Mouse (Mus musculus) hindbrain, embryonic 16.5 days (tissue): Measurements from ENCODE around the gene Slc8a3. TPM values are rescaled to one million over a fixed set of nuclear protein-coding genes. Genes with fewer than 3 reads are reported as not detected.

ENCODE experiments used
- ATAC-seq: fragments of 200-750 bp; cut with Nextera tagmentation; 2 replicates; pipeline ENCODE4 v1.8.0; 2017; ENCODE audit warnings: moderate TSS enrichment, moderate library complexity
- H3K27ac ChIP-seq: fragments of 300-500 bp; sonication (generic); 2 replicates; pipeline ENCODE4 v1.5.1; 2014; ENCODE audit warnings: low read depth, mild to moderate bottlenecking, control low read depth, low read length, moderate library complexity
- H3K27me3 ChIP-seq: fragments of 300-500 bp; sonication (generic); replicated peaks from 2 replicates; pipeline ENCODE4 v1.6.1; 2014; ENCODE audit warnings: low read length; ENCODE audit not compliant: control insufficient read depth, insufficient read depth
- H3K36me3 ChIP-seq: fragments of 300-500 bp; sonication (generic); 2 replicates; pipeline ENCODE4 v1.6.1; 2014; ENCODE audit warnings: mild to moderate bottlenecking, low read length, moderate library complexity, mixed read lengths; ENCODE audit not compliant: control insufficient read depth, insufficient read depth
- H3K4me1 ChIP-seq: fragments of 300-500 bp; sonication (generic); 2 replicates; pipeline ENCODE4 v1.6.1; 2014; ENCODE audit warnings: low read depth, low read length; ENCODE audit not compliant: control insufficient read depth, insufficient read depth
- H3K4me2 ChIP-seq: fragments of 300-500 bp; sonication (generic); 2 replicates; pipeline ENCODE4 v1.6.1; 2014; ENCODE audit warnings: mild to moderate bottlenecking, low read length, control low read depth, moderate library complexity
- H3K4me3 ChIP-seq: fragments of 300-500 bp; sonication (generic); 2 replicates; pipeline ENCODE4 v1.5.1; 2014; ENCODE audit warnings: mild to moderate bottlenecking, low read length, control low read depth, moderate library complexity
- H3K9ac ChIP-seq: fragments of 300-500 bp; sonication (generic); 2 replicates; pipeline ENCODE4 v1.6.1; 2014; ENCODE audit warnings: low read depth, mild to moderate bottlenecking, control low read depth, low read length, moderate library complexity
- H3K9me3 ChIP-seq: fragments of 300-500 bp; sonication (generic); 2 replicates; pipeline ENCODE4 v1.6.1; 2014; ENCODE audit warnings: mild to moderate bottlenecking, low read length, moderate library complexity; ENCODE audit not compliant: control insufficient read depth
- WGBS: fragments of 180-500 bp; shearing (Covaris S2); extraction: QIAGEN DNeasy Blood & Tissue Kit; methylation state at CpG from one replicate; pipeline ENCODE4 v1.1.7; 2014; 5-methylcytosine and 5-hydroxymethylcytosine counted together
- polyA plus RNA-seq: library from polyadenylated mRNA; unstranded; fragments of >200 nt; fragmentation: Nextera tagmentation; extraction: Ambion mirVana; gene quantifications from 2 replicates; pipeline ENCODE4 v1.2.1, GENCODE M21; 2015

Gene Slc8a3
- polyA plus RNA-seq, 1 experiment from 2014 or later, result 11.2 TPM

DNA sequence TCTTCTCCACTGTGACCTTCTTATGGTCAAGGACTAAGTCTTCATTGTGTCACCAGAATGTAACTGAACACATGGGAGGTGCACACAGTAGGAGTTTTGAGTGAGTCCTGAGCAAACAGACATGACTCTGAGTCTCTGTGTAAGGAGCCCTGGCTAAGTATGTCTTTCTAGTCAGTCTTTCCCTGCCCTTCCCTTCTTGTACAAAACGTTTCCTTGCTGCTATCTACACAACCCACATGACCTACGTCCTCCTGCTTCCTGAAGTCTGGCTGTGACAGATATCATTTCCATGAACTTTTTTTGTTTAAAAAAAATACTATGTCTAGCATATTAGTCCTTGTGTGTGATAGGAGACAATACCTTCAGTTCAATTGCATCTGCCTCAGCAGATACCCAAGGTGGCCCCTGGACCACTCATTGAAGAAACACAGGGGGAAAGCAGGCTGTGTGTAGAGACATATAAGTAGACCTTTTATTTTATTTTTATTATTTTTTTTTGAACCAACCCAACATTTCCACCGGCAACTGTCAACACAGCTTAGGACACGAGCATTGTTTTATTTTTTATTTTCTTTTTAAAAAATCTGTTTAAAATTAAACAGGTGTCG, 135.4 kb downstream of the Slc8a3 start:
- Histone ChIP-seq H3K36me3 (no peaks in the 10 kb centered on the region), H3K4me2 (no peak overlapping the region), H3K27me3 (no peaks in the 10 kb centered on the region), H3K27ac (no peak overlapping the region), H3K4me3 (no peak overlapping the region), H3K9ac (no peak overlapping the region), H3K9me3 (no peaks in the 10 kb centered on the region), H3K4me1 (peaks cover 2% of the 10 kb centered on the region; the same call in 1 of the 2 replicates)
- WGBS, result 86% methylated on average over 5 of the region's 5 CpGs
- ATAC-seq, result no peak

DNA sequence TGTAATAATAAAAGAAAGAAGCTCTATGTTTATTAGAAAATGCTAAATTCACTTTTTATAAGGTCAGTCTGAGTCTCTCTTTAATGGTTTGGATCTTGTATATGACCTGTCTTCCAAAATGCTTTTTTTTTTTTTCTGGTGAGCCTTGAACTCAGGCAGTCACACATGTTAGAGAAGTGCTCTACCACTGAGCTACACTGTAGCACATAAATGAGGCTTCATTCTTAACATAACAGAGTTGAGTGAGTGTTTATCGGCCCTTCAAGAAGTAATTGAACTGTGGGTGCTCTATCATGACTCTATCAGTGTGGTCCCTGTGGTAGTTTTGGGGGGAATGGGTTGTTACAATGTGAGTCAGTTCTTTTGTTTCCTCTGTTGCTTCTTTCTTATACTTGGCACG, 139.0 kb downstream of the Slc8a3 start:
- Histone ChIP-seq H3K9ac (no peak overlapping the region), H3K27me3 (no peaks in the 10 kb centered on the region), H3K4me2 (no peak overlapping the region), H3K4me1 (no peaks in the 10 kb centered on the region), H3K36me3 (no peaks in the 10 kb centered on the region), H3K4me3 (no peak overlapping the region), H3K27ac (no peak overlapping the region), H3K9me3 (no peaks in the 10 kb centered on the region)
- ATAC-seq, result no peak
- WGBS, result 89% methylated on average over 2 of the region's 2 CpGs

DNA sequence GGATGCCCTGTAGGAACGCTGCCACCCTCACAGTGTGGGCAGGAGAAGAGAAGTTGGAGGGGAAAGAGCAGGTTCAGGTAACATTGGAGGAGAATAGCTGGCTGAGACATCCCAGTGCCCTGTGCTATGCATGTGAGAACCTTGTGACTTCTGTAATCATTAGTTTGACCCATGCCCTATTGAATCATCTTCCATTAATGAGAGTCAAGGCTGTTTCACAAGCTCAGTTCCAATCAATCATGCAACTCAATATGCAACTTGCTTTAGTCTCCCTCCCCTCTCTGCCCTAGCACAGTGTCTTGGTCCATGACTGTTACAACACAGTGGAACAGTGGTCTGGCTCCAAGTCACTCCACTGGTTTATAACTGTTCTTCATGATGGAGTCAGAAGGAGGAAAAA, 143.3 kb downstream of the Slc8a3 start:
- H3K4me2 ChIP-seq, result no peak overlapping the region
- no peak overlapping the region for H3K27ac ChIP-seq
- H3K9ac ChIP-seq, result no peak overlapping the region
- no peaks in the 10 kb centered on the region for H3K27me3 ChIP-seq
- no peaks in the 10 kb centered on the region for H3K4me1 ChIP-seq
- no peak for ATAC-seq
- H3K36me3 ChIP-seq, result no peaks in the 10 kb centered on the region
- no peak overlapping the region for H3K4me3 ChIP-seq
- 82% methylated on average over 1 of the region's 1 CpGs for WGBS
- H3K9me3 ChIP-seq, result no peaks in the 10 kb centered on the region

DNA sequence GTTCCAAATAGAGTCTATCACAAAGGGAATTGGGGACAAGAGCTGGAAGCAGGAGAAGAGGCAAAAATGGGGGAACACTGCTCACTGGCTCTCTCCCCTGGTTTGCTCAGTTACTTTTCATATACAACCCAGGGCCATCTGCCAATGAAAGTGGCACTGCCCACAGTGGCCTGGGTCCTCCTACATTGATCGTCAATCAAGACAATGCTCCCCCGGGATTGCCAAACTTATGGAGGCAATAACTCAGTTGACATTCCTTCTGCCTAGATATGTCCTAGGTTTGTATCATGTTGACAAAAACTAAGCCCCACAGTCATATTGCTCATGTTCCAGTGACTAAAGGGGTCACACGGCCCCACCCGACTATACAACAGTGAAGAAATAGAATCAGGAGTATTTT, 144.0 kb downstream of the Slc8a3 start:
- no peak for ATAC-seq
- no peaks in the 10 kb centered on the region for H3K9me3 ChIP-seq
- H3K4me1 ChIP-seq, result no peaks in the 10 kb centered on the region
- no peaks in the 10 kb centered on the region for H3K36me3 ChIP-seq
- no peaks in the 10 kb centered on the region for H3K27me3 ChIP-seq
- WGBS, result 92% methylated on average over 4 of the region's 4 CpGs
- H3K4me3 ChIP-seq, result no peak overlapping the region
- H3K9ac ChIP-seq, result no peak overlapping the region
- H3K4me2 ChIP-seq, result no peak overlapping the region
- no peak overlapping the region for H3K27ac ChIP-seq

DNA sequence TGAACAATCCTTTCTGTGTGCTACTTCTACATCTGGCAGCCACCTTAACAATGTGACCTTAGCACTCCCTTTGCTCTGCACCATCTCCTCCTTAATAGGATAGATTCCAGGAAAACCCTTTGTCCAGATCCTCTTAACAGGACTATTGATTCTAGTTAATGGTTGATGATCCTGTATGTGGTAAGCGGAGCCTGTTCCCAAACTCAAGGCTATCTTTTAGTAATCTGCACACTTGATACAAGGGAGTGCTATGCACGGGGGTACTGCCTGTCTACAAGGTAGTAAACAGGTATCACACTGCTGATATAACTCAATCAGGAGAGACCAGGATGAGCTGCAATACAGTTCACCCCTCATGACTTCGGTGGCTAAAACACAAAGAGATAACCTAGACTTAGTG, 144.6 kb downstream of the Slc8a3 start:
- Histone ChIP-seq H3K9me3 (no peaks in the 10 kb centered on the region), H3K36me3 (no peaks in the 10 kb centered on the region), H3K4me1 (no peaks in the 10 kb centered on the region), H3K4me2 (no peak overlapping the region), H3K27ac (no peak overlapping the region), H3K4me3 (no peak overlapping the region), H3K27me3 (no peaks in the 10 kb centered on the region), H3K9ac (no peak overlapping the region)
- 83% methylated on average over 3 of the region's 3 CpGs for WGBS
- no peak for ATAC-seq

DNA sequence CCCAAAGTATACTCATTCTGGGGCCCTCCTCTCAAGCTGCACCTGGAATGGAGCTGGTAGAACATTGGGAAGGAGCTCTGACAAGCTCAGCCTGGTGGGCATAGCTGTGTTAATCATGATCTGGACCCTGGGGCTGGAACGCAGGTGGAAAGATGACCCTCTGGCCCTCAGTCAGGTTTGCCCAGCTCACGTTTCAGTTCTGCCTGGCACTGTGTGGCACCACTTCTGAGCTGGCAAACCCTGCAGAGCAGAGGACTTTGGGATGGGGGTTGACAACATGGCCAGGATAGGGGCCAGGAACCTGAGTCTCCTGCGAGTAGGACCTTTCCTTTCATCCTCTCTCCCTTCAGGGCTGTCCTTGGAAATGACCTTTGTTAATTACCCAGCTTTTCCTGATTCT, 146.3 kb downstream of the Slc8a3 start:
- Histone ChIP-seq H3K4me3 (no peak overlapping the region), H3K4me2 (no peak overlapping the region), H3K36me3 (no peaks in the 10 kb centered on the region), H3K4me1 (no peaks in the 10 kb centered on the region), H3K27me3 (no peaks in the 10 kb centered on the region), H3K9ac (no peak overlapping the region), H3K27ac (no peak overlapping the region), H3K9me3 (no peaks in the 10 kb centered on the region)
- ATAC-seq, result no peak
- 89% methylated on average over 3 of the region's 3 CpGs for WGBS

DNA sequence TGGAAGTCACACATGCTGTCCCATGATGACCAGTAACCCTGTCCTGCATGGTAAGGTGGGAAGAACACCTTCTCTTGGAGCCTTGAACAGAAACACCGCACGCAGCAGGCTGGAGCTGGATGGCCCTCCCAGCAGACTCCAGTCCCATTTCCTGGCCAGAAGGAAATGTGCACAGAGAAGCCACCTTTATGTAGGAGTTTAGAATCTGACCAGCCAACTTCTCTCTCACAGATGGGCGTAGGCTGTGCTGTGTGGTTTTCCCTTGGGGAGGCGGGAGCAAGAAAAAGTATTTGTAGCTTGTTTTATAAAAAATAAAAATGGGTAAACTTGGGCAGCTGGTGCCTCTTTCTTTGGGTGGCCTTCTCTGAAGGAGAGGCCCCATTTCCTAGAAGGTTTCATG, 146.9 kb downstream of the Slc8a3 start:
- 92% methylated on average over 4 of the region's 4 CpGs for WGBS
- no peaks in the 10 kb centered on the region for H3K9me3 ChIP-seq
- no peak overlapping the region for H3K27ac ChIP-seq
- ATAC-seq, result no peak
- no peaks in the 10 kb centered on the region for H3K27me3 ChIP-seq
- H3K4me2 ChIP-seq, result no peak overlapping the region
- no peak overlapping the region for H3K9ac ChIP-seq
- no peaks in the 10 kb centered on the region for H3K4me1 ChIP-seq
- H3K4me3 ChIP-seq, result no peak overlapping the region
- H3K36me3 ChIP-seq, result no peaks in the 10 kb centered on the region

DNA sequence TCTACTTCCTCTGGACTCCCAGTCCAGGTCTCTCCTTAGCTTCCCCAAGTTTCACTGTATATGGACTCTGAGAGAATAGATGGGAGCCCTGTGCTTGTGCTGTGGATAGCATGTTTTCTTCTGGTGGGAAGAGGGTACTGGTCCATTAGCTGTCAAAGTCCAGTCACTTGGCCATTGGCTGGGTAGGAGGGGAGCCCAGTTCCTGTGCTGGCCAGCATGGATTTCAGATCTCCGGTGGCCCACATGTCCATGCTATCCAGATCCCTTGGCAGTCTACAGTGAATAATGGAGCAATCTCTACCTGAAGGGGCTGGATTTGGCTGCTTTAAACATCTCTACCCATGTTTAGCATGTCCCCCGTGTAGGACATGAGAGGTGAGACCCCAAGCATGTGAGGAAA, 148.0 kb downstream of the Slc8a3 start:
- H3K27ac ChIP-seq, result no peak overlapping the region
- H3K9me3 ChIP-seq, result no peaks in the 10 kb centered on the region
- no peaks in the 10 kb centered on the region for H3K27me3 ChIP-seq
- WGBS, result 97% methylated on average over 2 of the region's 2 CpGs
- H3K4me3 ChIP-seq, result no peak overlapping the region
- H3K36me3 ChIP-seq, result no peaks in the 10 kb centered on the region
- no peaks in the 10 kb centered on the region for H3K4me1 ChIP-seq
- no peak overlapping the region for H3K4me2 ChIP-seq
- ATAC-seq, result no peak
- no peak overlapping the region for H3K9ac ChIP-seq

DNA sequence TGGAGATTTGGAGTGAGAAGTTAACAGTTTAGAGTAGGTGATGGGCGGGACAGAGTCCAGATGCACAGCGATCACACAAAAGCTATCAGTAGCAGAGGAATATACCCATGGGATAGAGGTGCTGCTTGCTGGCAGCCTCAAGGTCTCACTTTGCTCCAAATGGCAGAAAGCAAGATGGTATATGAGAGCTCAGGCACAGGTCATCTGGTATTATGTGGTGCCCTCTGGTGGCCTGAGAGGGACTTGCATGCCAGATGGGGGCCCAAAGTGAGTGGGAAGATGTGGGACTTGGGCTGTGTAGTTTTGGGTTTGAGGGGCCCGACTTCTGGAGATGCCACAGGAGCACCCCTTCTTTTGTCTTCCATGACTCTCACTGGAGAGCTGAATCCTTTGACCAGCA, 150.9 kb downstream of the Slc8a3 start:
- WGBS, result 59% methylated on average over 3 of the region's 3 CpGs
- H3K27ac ChIP-seq, result no peak overlapping the region

DNA sequence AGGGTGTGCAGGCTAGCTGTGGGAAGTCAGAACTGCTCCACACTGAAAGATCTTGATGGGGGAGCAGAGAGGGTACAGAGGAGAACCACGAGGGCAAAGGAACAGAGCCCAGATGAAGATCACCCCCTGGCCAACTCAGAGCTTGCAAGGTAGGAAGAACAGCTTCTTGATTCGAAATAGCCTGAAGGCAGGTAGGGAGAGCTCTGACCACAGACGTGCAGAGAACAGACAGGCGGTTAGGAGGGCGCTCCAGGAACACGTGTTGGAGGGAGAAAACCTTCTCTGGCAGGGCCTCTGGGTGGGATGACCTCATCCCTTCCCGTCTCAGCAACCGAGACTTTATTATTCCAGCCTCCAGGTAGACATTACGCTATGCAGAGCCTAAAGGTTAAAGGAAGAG, 157.7 kb downstream of the Slc8a3 start:
- ATAC-seq, result no peak
- Histone ChIP-seq H3K9ac (no peak overlapping the region), H3K4me2 (no peak overlapping the region), H3K27ac (no peak overlapping the region), H3K27me3 (no peaks in the 10 kb centered on the region), H3K4me1 (no peaks in the 10 kb centered on the region), H3K36me3 (no peaks in the 10 kb centered on the region), H3K4me3 (no peak overlapping the region), H3K9me3 (no peaks in the 10 kb centered on the region)
- 66% methylated on average over 9 of the region's 9 CpGs for WGBS

More for the DNA sequence above, 150.9 kb downstream of the Slc8a3 start:
- Histone ChIP-seq H3K27me3 (no peaks in the 10 kb centered on the region), H3K4me3 (no peak overlapping the region), H3K9me3 (no peaks in the 10 kb centered on the region), H3K36me3 (no peaks in the 10 kb centered on the region), H3K4me1 (no peaks in the 10 kb centered on the region), H3K9ac (no peak overlapping the region), H3K4me2 (no peak overlapping the region)
- ATAC-seq, result no peak
